Mouse (Mus musculus) bone marrow macrophage, adult 2 months (primary cell): ENCODE results near the gene Zmiz2.

ENCODE experiments used
- CTCF ChIP-seq: IDR thresholded peaks from 2 replicates; pipeline ENCODE4 v1.5.1; 2012; ENCODE audit warnings: low read depth, mild to moderate bottlenecking, low read length, moderate library complexity
- POLR2A ChIP-seq: IDR thresholded peaks from 2 replicates; pipeline ENCODE4 v1.6.1; 2012; ENCODE audit warnings: mild to moderate bottlenecking, low read depth, low read length, borderline replicate concordance

DNA sequence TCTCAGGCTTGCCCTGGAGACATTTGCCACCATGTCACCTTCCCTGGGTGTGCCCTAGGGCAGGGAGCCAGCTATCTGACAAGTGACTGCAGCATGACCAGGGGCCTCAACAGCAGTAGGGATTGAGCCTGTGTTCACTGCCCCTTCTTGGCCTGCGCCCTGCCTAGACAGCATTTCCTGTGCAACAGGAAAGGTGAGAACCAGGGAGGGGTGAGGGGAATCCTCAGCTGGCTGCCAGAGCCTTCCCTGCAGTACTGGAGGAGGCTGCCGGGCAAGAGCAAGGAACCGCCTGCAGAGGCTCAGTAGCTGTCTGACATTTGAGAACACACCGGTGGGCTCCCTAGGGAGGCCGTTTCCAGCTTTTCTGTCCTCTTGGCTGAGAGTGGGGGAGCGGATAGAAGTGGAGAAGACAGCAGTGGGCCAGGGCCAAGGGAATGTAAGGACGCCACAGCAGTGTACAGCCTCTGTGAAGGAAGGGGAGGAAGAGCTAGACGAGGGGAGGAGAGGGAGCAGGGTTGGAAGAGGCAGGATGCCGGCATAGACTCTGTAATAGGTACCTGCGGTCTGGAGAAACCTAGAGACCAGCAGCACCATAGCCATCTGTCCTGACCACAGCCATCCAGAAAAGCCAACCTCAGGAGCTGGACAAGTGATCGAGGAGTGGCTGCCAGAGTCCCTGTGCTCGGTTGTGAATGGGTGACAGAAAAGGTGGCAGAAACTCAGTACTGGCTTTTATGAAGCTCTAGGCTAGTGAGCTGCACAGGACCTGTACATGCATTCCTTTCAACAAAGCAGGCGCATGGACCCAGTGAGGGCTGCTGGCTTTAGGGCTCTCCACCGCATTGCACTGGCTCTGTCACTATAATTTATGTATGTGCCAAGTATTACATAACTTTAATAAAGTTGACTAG lies 17.6 kb downstream of the Zmiz2 start:
- TF ChIP-seq CTCF = no peak
- no peak for TF ChIP-seq POLR2A
